Mouse (Mus musculus) MEL (cell line): ENCODE results near the gene Myl6. TPM values are rescaled to one million over a fixed set of nuclear protein-coding genes. Genes with fewer than 3 reads are reported as not detected.

ENCODE experiments used
- DNase-seq: peaks from one replicate; pipeline ENCODE4 v3.0.0; 2011; ENCODE audit warnings: low read depth, low spot score
- H3K27ac ChIP-seq: 2 replicates; pipeline ENCODE4 v1.5.1; 2012; ENCODE audit warnings: low read depth, mild to moderate bottlenecking, control low read depth, low read length, moderate library complexity; ENCODE audit not compliant: control insufficient read depth
- H3K27me3 ChIP-seq, 2 experiments: fragments of 150-350 bp in 1 of 2; sonication (generic) in 1 of 2; 2 replicates each; pipeline ENCODE4 v1.6.1; 2012; ENCODE audit warnings: low read length in 2 of 2, mild to moderate bottlenecking in 2 of 2, improper control_type of control experiment in 1 of 2, moderate library complexity in 1 of 2; ENCODE audit not compliant: insufficient read depth in 2 of 2, control insufficient read depth in 1 of 2
- H3K36me3 ChIP-seq, 2 experiments: 2 replicates each; pipeline ENCODE4 v1.6.1; 2012 to 2014; ENCODE audit warnings: low read length in 2 of 2, improper control_type of control experiment in 1 of 2, inconsistent platforms in 1 of 2, mild to moderate bottlenecking in 1 of 2; ENCODE audit not compliant: insufficient read depth in 2 of 2, control insufficient read depth in 1 of 2
- H3K4me1 ChIP-seq, 2 experiments: fragments of 150-350 bp in 1 of 2; sonication (generic) in 1 of 2; 2 replicates each; pipeline ENCODE4 v1.6.1; 2012; ENCODE audit warnings: low read length in 2 of 2, improper control_type of control experiment in 1 of 2, mild to moderate bottlenecking in 1 of 2; ENCODE audit not compliant: insufficient read depth in 2 of 2, control insufficient read depth in 1 of 2
- H3K4me3 ChIP-seq, 2 experiments: fragments of 150-350 bp in 1 of 2; sonication (generic) in 1 of 2; 2 replicates each; pipeline ENCODE4 v1.5.1; 2012; ENCODE audit warnings: low read depth in 2 of 2, low read length in 2 of 2, mild to moderate bottlenecking in 2 of 2, moderate library complexity in 2 of 2, control low read depth in 1 of 2, improper control_type of control experiment in 1 of 2; ENCODE audit not compliant: control insufficient read depth in 1 of 2, insufficient read depth in 1 of 2
- H3K79me2 ChIP-seq: 2 replicates; pipeline ENCODE4 v1.6.1; 2012; ENCODE audit warnings: mild to moderate bottlenecking, low read length, moderate library complexity; ENCODE audit not compliant: control insufficient read depth, poor library complexity, insufficient read depth
- H3K9ac ChIP-seq: 2 replicates; pipeline ENCODE4 v1.6.1; 2012; ENCODE audit warnings: low read depth, mild to moderate bottlenecking, control low read depth, low read length, moderate library complexity; ENCODE audit not compliant: control insufficient read depth, poor library complexity, severe bottlenecking
- H3K9me3 ChIP-seq: fragments of 150-350 bp; sonication (generic); replicated peaks from 2 replicates; pipeline ENCODE4 v1.6.1; 2012; ENCODE audit warnings: mild to moderate bottlenecking, low read length, improper control_type of control experiment, moderate library complexity; ENCODE audit not compliant: insufficient read depth
- BHLHE40 ChIP-seq: IDR thresholded peaks from 2 replicates; pipeline ENCODE4 v1.6.1; 2012; ENCODE audit warnings: low read depth, mild to moderate bottlenecking, inconsistent platforms, low read length, improper control_type of control experiment, borderline replicate concordance
- CHD2 ChIP-seq: IDR thresholded peaks from 2 replicates; pipeline ENCODE4 v1.6.1; 2011; ENCODE audit warnings: low read length, improper control_type of control experiment
- CTCF ChIP-seq, 3 experiments: IDR thresholded peaks in 2 of 3; conservative IDR thresholded peaks in 1 of 3; 2 replicates each; pipeline ENCODE4 v1.5.1; 2011 to 2012; ENCODE audit warnings: low read length in 3 of 3, low read depth in 2 of 3, mild to moderate bottlenecking in 2 of 3, improper control_type of control experiment in 1 of 3, inconsistent platforms in 1 of 3, mixed read lengths in 1 of 3, moderate library complexity in 1 of 3; ENCODE audit not compliant: control insufficient read depth in 1 of 3, insufficient read depth in 1 of 3, poor library complexity in 1 of 3, severe bottlenecking in 1 of 3
- E2F4 ChIP-seq: IDR thresholded peaks from 2 replicates; pipeline ENCODE4 v1.6.1; 2011; ENCODE audit warnings: low read depth, low read length, improper control_type of control experiment, borderline replicate concordance
- ELF1 ChIP-seq: IDR thresholded peaks from 2 replicates; pipeline ENCODE4 v1.6.1; 2014; ENCODE audit warnings: low read depth, mild to moderate bottlenecking, inconsistent platforms, low read length, improper control_type of control experiment, moderate library complexity
- EP300 ChIP-seq, 2 experiments: IDR thresholded peaks; 2 replicates each; pipeline ENCODE4 v1.6.1; 2011; ENCODE audit warnings: improper control_type of control experiment in 2 of 2, low read length in 2 of 2, low read depth in 1 of 2, mild to moderate bottlenecking in 1 of 2
- ETS1 ChIP-seq: IDR thresholded peaks from 2 replicates; pipeline ENCODE4 v1.6.1; 2012; ENCODE audit warnings: low read depth, mild to moderate bottlenecking, inconsistent platforms, low read length, improper control_type of control experiment, moderate library complexity
- GABPA ChIP-seq: IDR thresholded peaks from 2 replicates; pipeline ENCODE4 v1.6.1; 2012; ENCODE audit warnings: low read depth, mild to moderate bottlenecking, inconsistent platforms, low read length, improper control_type of control experiment, moderate library complexity
- HCFC1 ChIP-seq: IDR thresholded peaks from 2 replicates; pipeline ENCODE4 v1.6.1; 2012; ENCODE audit warnings: low read depth, mild to moderate bottlenecking, inconsistent platforms, low read length, improper control_type of control experiment, moderate library complexity
- JUND ChIP-seq: IDR thresholded peaks from 2 replicates; pipeline ENCODE4 v1.6.1; 2011; ENCODE audit warnings: low read depth, mild to moderate bottlenecking, improper control_type of control experiment, low read length
- KAT2A ChIP-seq: conservative IDR thresholded peaks from 2 replicates; pipeline ENCODE4 v1.6.1; 2012; ENCODE audit warnings: low read depth, low read length, improper control_type of control experiment, inconsistent platforms
- MAZ ChIP-seq: IDR thresholded peaks from 2 replicates; pipeline ENCODE4 v1.6.1; 2012; ENCODE audit warnings: low read depth, mild to moderate bottlenecking, inconsistent platforms, low read length, improper control_type of control experiment
- MEF2A ChIP-seq: IDR thresholded peaks from 2 replicates; pipeline ENCODE4 v1.6.1; 2014; ENCODE audit warnings: low read depth, mild to moderate bottlenecking, inconsistent platforms, low read length, improper control_type of control experiment; ENCODE audit not compliant: poor library complexity, insufficient replicate concordance, severe bottlenecking; ENCODE audit errors: extremely low read depth
- MXI1 ChIP-seq: IDR thresholded peaks from 2 replicates; pipeline ENCODE4 v1.6.1; 2011; ENCODE audit warnings: mild to moderate bottlenecking, low read depth, low read length, improper control_type of control experiment
- MYB ChIP-seq: IDR thresholded peaks from 2 replicates; pipeline ENCODE4 v1.6.1; 2011; ENCODE audit warnings: mild to moderate bottlenecking, low read depth, low read length, improper control_type of control experiment
- MYC ChIP-seq: IDR thresholded peaks from 2 replicates; pipeline ENCODE4 v1.6.1; 2011; ENCODE audit warnings: low read depth, mild to moderate bottlenecking, low read length, improper control_type of control experiment, moderate library complexity
- NELFE ChIP-seq: IDR thresholded peaks from 2 replicates; pipeline ENCODE4 v1.6.1; 2011; ENCODE audit warnings: low read depth, low read length, improper control_type of control experiment
- NRF1 ChIP-seq: IDR thresholded peaks from 2 replicates; pipeline ENCODE4 v1.6.1; 2014; ENCODE audit warnings: low read depth, mild to moderate bottlenecking, inconsistent platforms, low read length, improper control_type of control experiment, moderate library complexity; ENCODE audit not compliant: poor library complexity, insufficient read depth, severe bottlenecking
- POLR2A ChIP-seq, 2 experiments: IDR thresholded peaks; 2 replicates each; pipeline ENCODE4 v1.6.1; 2011 to 2012; ENCODE audit warnings: low read length in 2 of 2, mild to moderate bottlenecking in 2 of 2, control low read depth in 1 of 2, improper control_type of control experiment in 1 of 2, low read depth in 1 of 2, moderate library complexity in 1 of 2; ENCODE audit not compliant: control insufficient read depth in 1 of 2, insufficient read depth in 1 of 2, poor library complexity in 1 of 2
- POLR2AphosphoS2 ChIP-seq: IDR thresholded peaks from 2 replicates; pipeline ENCODE4 v1.6.1; 2011; ENCODE audit warnings: low read length, improper control_type of control experiment
- POLR2AphosphoS5 ChIP-seq: IDR thresholded peaks from 2 replicates; pipeline ENCODE4 v1.6.1; 2012; ENCODE audit warnings: low read depth, borderline replicate concordance, mild to moderate bottlenecking, inconsistent platforms, low read length, moderate library complexity, mixed read lengths
- RAD21 ChIP-seq: IDR thresholded peaks from 2 replicates; pipeline ENCODE4 v1.6.1; 2011; ENCODE audit warnings: mild to moderate bottlenecking, low read depth, low read length, improper control_type of control experiment
- RCOR1 ChIP-seq: IDR thresholded peaks from 2 replicates; pipeline ENCODE4 v1.6.1; 2012; ENCODE audit warnings: low read depth, mild to moderate bottlenecking, inconsistent platforms, low read length, improper control_type of control experiment
- SIN3A ChIP-seq: IDR thresholded peaks from 2 replicates; pipeline ENCODE4 v1.6.1; 2012; ENCODE audit warnings: low read length, improper control_type of control experiment, inconsistent platforms
- SMC3 ChIP-seq: IDR thresholded peaks from 2 replicates; pipeline ENCODE4 v1.6.1; 2011; ENCODE audit warnings: low read depth, low read length, improper control_type of control experiment
- TAL1 ChIP-seq: IDR thresholded peaks from 2 replicates; pipeline ENCODE4 v1.6.1; 2012; ENCODE audit warnings: mild to moderate bottlenecking, inconsistent platforms, low read length, moderate library complexity, mixed read lengths
- TBP ChIP-seq: IDR thresholded peaks from 2 replicates; pipeline ENCODE4 v1.8.0; 2011; ENCODE audit warnings: low read depth, low read length, improper control_type of control experiment
- TCF12 ChIP-seq: IDR thresholded peaks from 2 replicates; pipeline ENCODE4 v1.6.1; 2014; ENCODE audit warnings: low read depth, mild to moderate bottlenecking, inconsistent platforms, low read length, improper control_type of control experiment, moderate library complexity
- USF1 ChIP-seq: IDR thresholded peaks from 2 replicates; pipeline ENCODE4 v1.6.1; 2014; ENCODE audit warnings: low read depth, mild to moderate bottlenecking, inconsistent platforms, low read length, improper control_type of control experiment, moderate library complexity
- USF2 ChIP-seq, 2 experiments: IDR thresholded peaks; 2 replicates each; pipeline ENCODE4 v1.6.1; 2011 to 2012; ENCODE audit warnings: improper control_type of control experiment in 2 of 2, low read length in 2 of 2, borderline replicate concordance in 1 of 2, inconsistent platforms in 1 of 2, low read depth in 1 of 2, mild to moderate bottlenecking in 1 of 2; ENCODE audit not compliant: insufficient read depth in 1 of 2
- ZC3H11A ChIP-seq: IDR thresholded peaks from 2 replicates; pipeline ENCODE4 v1.6.1; 2012; ENCODE audit warnings: low read depth, mild to moderate bottlenecking, inconsistent platforms, low read length, improper control_type of control experiment
- ZMIZ1 ChIP-seq: IDR thresholded peaks from 2 replicates; pipeline ENCODE4 v1.6.1; 2012; ENCODE audit warnings: low read depth, mild to moderate bottlenecking, inconsistent platforms, low read length, improper control_type of control experiment, moderate library complexity
- ZNF384 ChIP-seq: IDR thresholded peaks from 2 replicates; pipeline ENCODE4 v1.6.1; 2012; ENCODE audit warnings: low read depth, mild to moderate bottlenecking, inconsistent platforms, low read length, improper control_type of control experiment
- polyA plus RNA-seq, 2 experiments: library from polyadenylated mRNA; stranded (reverse) in 1 of 2; unstranded in 1 of 2; fragments of >175 nt in 1 of 2; fragments of >200 nt in 1 of 2; gene quantifications; 2 replicates each; pipeline versions ENCODE4 v1.2.1 to v1.2.4; 2012; ENCODE audit warnings: low replicate concordance in 2 of 2, low read depth in 1 of 2; ENCODE audit not compliant: insufficient read length in 2 of 2, insufficient read depth in 1 of 2, missing spikeins in 1 of 2
- total RNA-seq: library from RNA; depleted of rRNA; stranded (reverse); fragments of 300-350 nt; gene quantifications from 2 replicates; pipeline ENCODE4 v1.2.3, GENCODE M21; 2012; rRNA removed

Gene Myl6
- total RNA-seq: 560 and 589 TPM in 2 replicates
- 100 to 1,000 TPM in 1 of 2 experiments, not detected in 1; 399 TPM for polyA plus RNA-seq

DNA sequence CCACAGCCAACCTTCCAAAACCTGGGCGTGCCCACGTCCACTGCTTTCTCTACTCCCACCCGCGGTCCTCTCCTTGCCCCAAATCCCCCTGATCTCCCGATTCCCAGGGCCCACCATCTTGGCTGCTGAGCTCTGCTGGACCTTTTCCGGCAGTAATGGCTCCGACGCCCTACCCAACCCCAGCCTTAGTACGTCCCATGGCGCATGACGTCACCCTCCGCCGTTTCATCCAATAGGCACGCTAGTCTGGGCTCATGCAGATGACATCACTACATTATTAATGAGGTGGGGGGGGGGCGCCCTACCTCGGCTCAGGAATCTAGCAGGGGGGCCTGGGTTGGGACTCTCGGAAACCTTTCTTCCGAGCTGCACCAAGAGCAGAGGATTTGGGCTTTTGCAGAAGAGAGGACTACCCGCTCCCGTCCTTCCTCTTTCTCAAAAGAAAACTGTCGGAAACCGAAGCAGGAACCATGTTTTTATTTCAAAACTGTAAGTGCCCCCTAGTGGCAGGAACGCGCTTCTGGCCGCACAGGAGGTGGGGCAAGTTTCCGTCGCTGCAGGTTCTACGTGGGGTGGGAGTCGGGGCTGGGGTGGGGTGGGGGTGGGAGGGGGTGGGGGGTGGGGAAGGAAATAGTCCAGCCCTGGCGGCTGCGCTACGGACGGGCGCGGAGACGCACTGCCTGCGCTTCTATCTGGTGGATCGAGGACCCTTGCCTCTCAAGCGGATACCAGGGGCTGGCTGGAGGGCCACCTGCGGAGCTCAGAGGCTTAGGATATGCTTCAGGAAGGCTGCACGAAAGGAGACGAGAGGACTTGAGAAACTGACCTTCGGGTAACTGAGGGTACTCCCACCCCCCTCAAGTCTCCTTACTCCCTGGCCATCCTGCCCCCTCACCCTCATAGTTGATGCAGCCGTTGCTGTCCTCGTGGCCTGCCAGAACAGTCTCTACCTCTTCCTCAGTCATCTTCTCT is at the start of gene Myl6:
Gene Myl6 (minus strand): TSS at position 451 of the 972 bp plus-strand sequence.
- H3K4me1 ChIP-seq: peaks cover 15 to 34% of the 10 kb centered on the region in 2 experiments
- H3K36me3 ChIP-seq: peaks cover 10 to 24% of the 10 kb centered on the region in 2 experiments
- peak within 1 kb of the TSS; percentile 95 to 99 for H3K4me3 ChIP-seq
- DNase-seq: peak; percentile 99
- H3K9ac ChIP-seq: peak within 1 kb of the TSS; percentile 95
- peaks cover 36% of the 10 kb centered on the region for H3K79me2 ChIP-seq
- no peaks in the 10 kb centered on the region for H3K27me3 ChIP-seq
- H3K27ac ChIP-seq: peak within 1 kb of the TSS; percentile 98
- H3K9me3 ChIP-seq: no peaks in the 10 kb centered on the region
- TF ChIP-seq SIN3A (peak; percentile 94), ZNF384 (0 out of 2 replicates have a peak, but pooled peaks have one; percentile 7), CHD2 (peak; percentile 44), GABPA (peak; percentile 52), RCOR1 (no peak), MYC (peak; percentile 78), MAZ (peak; percentile 94), RAD21 (no peak; the same call in 1 of the 2 replicates), POLR2AphosphoS2 (peak; percentile 97), E2F4 (no peak), MEF2A (no peak), EP300 (IDR thresholded peaks at IDR 0.05; ENCODE audit: low read depth in 1 of 2, low read length in 2 of 2) (peak in 1 of 2 experiments; percentile 12; a peak in 1 of 4 replicates), JUND (no peak), BHLHE40 (peak; percentile 25; the same call in 1 of the 2 replicates), KAT2A (peak; percentile 58; the same call in 1 of the 2 replicates), ETS1 (peak; percentile 64; the same call in 1 of the 2 replicates), TBP (peak; percentile 77), MYB (peak; percentile 42; the same call in 1 of the 2 replicates), USF2 (IDR thresholded peaks at IDR 0.05; ENCODE audit: borderline replicate concordance in 1 of 2, insufficient read depth in 1 of 2, low read depth in 1 of 2, low read length in 2 of 2) (no peak), TCF12 (peak; percentile 57), NRF1 (peak; percentile 40; the same call in 1 of the 2 replicates), HCFC1 (peak; percentile 83), CTCF (IDR thresholded peaks at IDR 0.05 in 2 of 3, conservative IDR thresholded peaks at IDR 0.05 in 1 of 3; ENCODE audit: control insufficient read depth in 1 of 3, insufficient read depth in 1 of 3, low read depth in 2 of 3, low read length in 3 of 3, poor library complexity in 1 of 3, severe bottlenecking in 1 of 3) (peak in 2 of 3 experiments; percentile 70 to 81; a peak in 5 of 6 replicates), SMC3 (peak; percentile 22), MXI1 (peak; percentile 78), ELF1 (peak; percentile 53), ZMIZ1 (peak; percentile 96), USF1 (peak; percentile 55; the same call in 1 of the 2 replicates), POLR2AphosphoS5 (0 out of 2 replicates have a peak, but pooled peaks have one; percentile 38), POLR2A (IDR thresholded peaks at IDR 0.05; ENCODE audit: control insufficient read depth in 1 of 2, insufficient read depth in 1 of 2, low read depth in 1 of 2, low read length in 2 of 2, poor library complexity in 1 of 2) (peak; percentile 82 to 91), ZC3H11A (peak; percentile 23; the same call in 1 of the 2 replicates), TAL1 (no peak), NELFE (peak; percentile 97)
